Mouse (Mus musculus) erythroblast, embryonic 14.5 days (primary cell): ENCODE data around the gene Ptprs. TPM values are rescaled to one million over a fixed set of nuclear protein-coding genes. Genes with fewer than 3 reads are reported as not detected.

ENCODE experiments used
- H3K27me3 ChIP-seq: 2 replicates; pipeline ENCODE4 v1.6.1; 2012; ENCODE audit warnings: inconsistent platforms; ENCODE audit not compliant: control insufficient read depth
- H3K36me3 ChIP-seq: 2 replicates; pipeline ENCODE4 v1.6.1; 2012; ENCODE audit warnings: mild to moderate bottlenecking, inconsistent platforms; ENCODE audit not compliant: control insufficient read depth
- H3K4me1 ChIP-seq: 2 replicates; pipeline ENCODE4 v1.6.1; 2012; ENCODE audit warnings: inconsistent platforms; ENCODE audit not compliant: control insufficient read depth
- H3K4me3 ChIP-seq: replicated peaks from 2 replicates; pipeline ENCODE3; 2012; ENCODE audit warnings: moderate library complexity, mild to moderate bottlenecking, inconsistent platforms
- H3K9me3 ChIP-seq: 2 replicates; pipeline ENCODE4 v1.6.1; 2012; ENCODE audit warnings: low read length, inconsistent platforms, mixed read lengths; ENCODE audit not compliant: control insufficient read depth
- GATA1 ChIP-seq: IDR thresholded peaks from 2 replicates; pipeline ENCODE4 v1.6.1; 2012; ENCODE audit warnings: low read length, inconsistent platforms, mixed read lengths
- TAL1 ChIP-seq: IDR thresholded peaks from 3 replicates; pipeline ENCODE4 v1.6.1; 2012; ENCODE audit warnings: low read length, inconsistent platforms, mixed read lengths
- polyA plus RNA-seq: library from polyadenylated mRNA; stranded (reverse); fragments of >175 nt; gene quantifications from 2 replicates; pipeline ENCODE4 v1.2.3, GENCODE M21; 2012

Gene Ptprs
- polyA plus RNA-seq, 1 experiment: 0.44 TPM

GRCm38 (mm10) chr17:56407379-56407778 lies 68.9 kb downstream of the Ptprs start:
- Histone ChIP-seq H3K4me3 (no peak overlapping the region), H3K9me3 (no peaks in the 10 kb centered on the region), H3K36me3 (peaks cover 4% of the 10 kb centered on the region; the same call in 1 of the 2 replicates), H3K27me3 (no peaks in the 10 kb centered on the region), H3K4me1 (peaks cover 5% of the 10 kb centered on the region)
- TF ChIP-seq TAL1 (no peak), GATA1 (no peak)

- Histone ChIP-seq H3K4me1 (peaks cover 5% of the 10 kb centered on the region), H3K27me3 (no peaks in the 10 kb centered on the region), H3K36me3 (peaks cover 8% of the 10 kb centered on the region), H3K4me3 (no peak overlapping the region), H3K9me3 (no peaks in the 10 kb centered on the region)
- no peak for TF ChIP-seq TAL1
- no peak for TF ChIP-seq GATA1
These were observed 69.4 kb downstream of the Ptprs start for GRCm38 (mm10) chr17:56406878-56407277.

GRCm38 (mm10) chr17:56405856-56406840 lies 70.1 kb downstream of the Ptprs start:
- peaks cover 15% of the 10 kb centered on the region for H3K36me3 ChIP-seq
- TF ChIP-seq TAL1: no peak
- no peak for TF ChIP-seq GATA1
- no peaks in the 10 kb centered on the region for H3K9me3 ChIP-seq
- no peaks in the 10 kb centered on the region for H3K27me3 ChIP-seq
- H3K4me1 ChIP-seq: peaks cover 5% of the 10 kb centered on the region
- H3K4me3 ChIP-seq: no peak overlapping the region

DNA sequence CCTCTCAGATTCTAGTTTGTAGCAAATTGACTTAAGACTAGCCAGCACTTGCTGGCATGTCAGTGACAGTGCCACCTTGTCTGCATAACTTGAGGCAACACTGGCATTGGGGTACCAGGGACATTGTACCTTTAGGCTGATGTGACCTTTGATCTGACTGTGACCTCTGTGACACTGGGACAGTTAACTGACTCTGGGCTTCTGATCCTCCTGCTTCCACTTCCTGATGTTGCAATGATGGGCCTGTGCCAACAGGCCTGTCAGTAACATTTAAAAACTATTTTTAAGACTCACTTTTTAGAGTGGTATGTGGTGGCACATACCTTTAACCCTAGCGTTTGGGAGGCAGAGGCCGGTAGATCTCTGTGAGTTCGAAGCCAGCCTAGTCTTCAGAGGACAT lies 70.9 kb downstream of the Ptprs start:
- Histone ChIP-seq H3K36me3 (peaks cover 23% of the 10 kb centered on the region), H3K9me3 (no peaks in the 10 kb centered on the region), H3K4me3 (no peak overlapping the region), H3K27me3 (no peaks in the 10 kb centered on the region), H3K4me1 (peaks cover 5% of the 10 kb centered on the region)
- no peak for TF ChIP-seq GATA1

- no peak for TF ChIP-seq TAL1
- no peak for TF ChIP-seq GATA1
- Histone ChIP-seq H3K27me3 (no peaks in the 10 kb centered on the region), H3K4me1 (no peaks in the 10 kb centered on the region), H3K9me3 (no peaks in the 10 kb centered on the region), H3K36me3 (peaks cover 66% of the 10 kb centered on the region), H3K4me3 (no peak overlapping the region)
These were observed 75.2 kb downstream of the Ptprs start for GRCm38 (mm10) chr17:56401051-56401521.

DNA sequence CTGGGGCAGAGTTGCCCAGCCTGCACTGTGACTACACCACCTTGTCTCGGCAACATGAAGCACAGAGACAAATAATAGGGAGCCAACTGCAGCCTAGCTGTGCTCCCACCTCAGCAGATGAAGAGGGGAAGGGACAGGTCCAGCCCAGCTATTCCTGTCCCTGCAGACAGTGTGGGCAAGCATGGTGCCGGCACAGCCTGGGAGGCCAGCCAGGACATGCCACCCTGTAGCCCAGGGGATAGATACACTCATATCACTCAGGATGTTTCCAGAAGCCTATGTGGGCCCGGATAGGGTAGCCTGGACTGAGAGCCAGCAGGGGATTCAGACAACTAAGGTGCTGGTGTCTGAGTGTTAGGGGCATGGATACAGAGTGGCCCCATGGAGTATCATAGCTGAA lies 76.1 kb downstream of the Ptprs start:
- H3K9me3 ChIP-seq: no peaks in the 10 kb centered on the region
- H3K4me3 ChIP-seq: no peak overlapping the region
- H3K27me3 ChIP-seq: no peaks in the 10 kb centered on the region
- H3K4me1 ChIP-seq: no peaks in the 10 kb centered on the region
- peaks cover 70% of the 10 kb centered on the region for H3K36me3 ChIP-seq
- TF ChIP-seq TAL1 (no peak), GATA1 (no peak)

- Histone ChIP-seq H3K27me3 (no peaks in the 10 kb centered on the region), H3K4me3 (no peak overlapping the region), H3K36me3 (peaks cover 91% of the 10 kb centered on the region), H3K9me3 (no peaks in the 10 kb centered on the region), H3K4me1 (no peaks in the 10 kb centered on the region)
- TF ChIP-seq TAL1 (no peak), GATA1 (no peak)
These were observed 80.2 kb downstream of the Ptprs start for GRCm38 (mm10) chr17:56396051-56396450.

DNA sequence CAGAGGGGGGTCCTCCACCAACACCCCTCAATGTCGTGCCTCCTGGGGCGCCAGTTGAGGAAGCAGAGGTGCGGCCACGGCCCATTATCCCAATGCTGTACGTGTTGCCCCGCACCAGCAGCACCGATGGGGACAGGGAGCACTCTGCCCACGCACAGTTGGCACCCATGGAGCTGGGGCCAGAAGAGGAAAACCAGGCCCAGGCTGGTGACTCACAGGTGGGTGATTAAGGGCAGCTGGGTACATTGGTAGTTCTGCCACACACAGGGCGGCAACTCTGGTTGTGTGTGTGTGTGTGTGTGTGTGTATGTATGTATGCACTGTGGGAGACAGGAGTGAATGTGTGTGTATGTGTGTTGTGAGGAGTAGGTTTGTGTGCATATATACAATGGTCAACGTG lies 82.4 kb downstream of the Ptprs start:
- no peaks in the 10 kb centered on the region for H3K27me3 ChIP-seq
- no peak overlapping the region for H3K4me3 ChIP-seq
- H3K36me3 ChIP-seq: peaks cover 91% of the 10 kb centered on the region
- no peak for TF ChIP-seq TAL1
- TF ChIP-seq GATA1: no peak
- no peaks in the 10 kb centered on the region for H3K9me3 ChIP-seq
- H3K4me1 ChIP-seq: no peaks in the 10 kb centered on the region

- TF ChIP-seq GATA1 (no peak), TAL1 (no peak)
- Histone ChIP-seq H3K27me3 (no peaks in the 10 kb centered on the region), H3K9me3 (no peaks in the 10 kb centered on the region), H3K4me3 (no peak overlapping the region), H3K4me1 (no peaks in the 10 kb centered on the region), H3K36me3 (peaks cover 91% of the 10 kb centered on the region)
These were observed 83.0 kb downstream of the Ptprs start for GRCm38 (mm10) chr17:56393238-56393637.
